Mouse (Mus musculus): ENCODE measurements around the gene Pik3ip1.

Gene Pik3ip1

GRCm38 (mm10) chr11:3329891-3330451 lies at the start of gene Pik3ip1:
Gene Pik3ip1 (plus strand): TSS chr11:3330401.
- DNase-seq (ENCODE audit: low spot score in 2 of 2), result no peak

- peak in 1 of 2 experiments; percentile 8 for DNase-seq (ENCODE audit: low spot score in 2 of 2)
Measured at GRCm38 (mm10) chr11:3282887-3283286, 47.3 kb upstream of the Pik3ip1 start.

GRCm38 (mm10) chr11:3283645-3284044 lies 46.6 kb upstream of the Pik3ip1 start:
- DNase-seq (ENCODE audit: low spot score in 2 of 2), result peak in 1 of 2 experiments; percentile 3

GRCm38 (mm10) chr11:3285940-3286339 lies 44.3 kb upstream of the Pik3ip1 start:
- peak in 1 of 2 experiments; percentile 6 for DNase-seq (ENCODE audit: low spot score in 2 of 2)

- DNase-seq (ENCODE audit: low spot score in 2 of 2), result no peak
Measured at GRCm38 (mm10) chr11:3287131-3287530, 43.1 kb upstream of the Pik3ip1 start.

- DNase-seq (ENCODE audit: low spot score in 2 of 2), result peak in 1 of 2 experiments; percentile 17
Measured at GRCm38 (mm10) chr11:3287921-3288320, 42.3 kb upstream of the Pik3ip1 start.

GRCm38 (mm10) chr11:3288521-3289301 lies 41.5 kb upstream of the Pik3ip1 start, which contains the start of gene Patz1:
Gene Patz1 (plus strand): TSS chr11:3288874.
- peak; percentile 63 to 74 for DNase-seq (ENCODE audit: low spot score in 2 of 2)

- DNase-seq (ENCODE audit: low spot score in 2 of 2), result peak; percentile 88 to 90
Measured at GRCm38 (mm10) chr11:3289302-3289802, 40.8 kb upstream of the Pik3ip1 start.

GRCm38 (mm10) chr11:3289803-3290639 lies 40.2 kb upstream of the Pik3ip1 start:
- peak; percentile 91 to 92 for DNase-seq (ENCODE audit: low spot score in 2 of 2)

GRCm38 (mm10) chr11:3290640-3291310 lies 39.4 kb upstream of the Pik3ip1 start:
- DNase-seq (ENCODE audit: low spot score in 2 of 2), result peak; percentile 82 to 87

GRCm38 (mm10) chr11:3291311-3292061 lies 38.7 kb upstream of the Pik3ip1 start:
- DNase-seq (ENCODE audit: low spot score in 2 of 2), result peak in 1 of 2 experiments; percentile 40

- DNase-seq (ENCODE audit: low spot score in 2 of 2), result peak; percentile 49 to 59
Measured at GRCm38 (mm10) chr11:3292062-3292421, 38.2 kb upstream of the Pik3ip1 start.

- peak in 1 of 2 experiments; percentile 57 for DNase-seq (ENCODE audit: low spot score in 2 of 2)
Measured at GRCm38 (mm10) chr11:3292711-3293249, 37.4 kb upstream of the Pik3ip1 start.

GRCm38 (mm10) chr11:3293361-3293760 lies 36.8 kb upstream of the Pik3ip1 start:
- DNase-seq (ENCODE audit: low spot score in 2 of 2), result no peak

GRCm38 (mm10) chr11:3294641-3295040 lies 35.6 kb upstream of the Pik3ip1 start:
- DNase-seq (ENCODE audit: low spot score in 2 of 2), result no peak

GRCm38 (mm10) chr11:3296056-3296455 lies 34.1 kb upstream of the Pik3ip1 start:
- DNase-seq (ENCODE audit: low spot score in 2 of 2), result peak in 1 of 2 experiments; percentile 56

GRCm38 (mm10) chr11:3297871-3298812 lies 32.1 kb upstream of the Pik3ip1 start:
- DNase-seq (ENCODE audit: low spot score in 2 of 2), result peak in 1 of 2 experiments; percentile 10

GRCm38 (mm10) chr11:3298813-3299185 lies 31.4 kb upstream of the Pik3ip1 start:
- DNase-seq (ENCODE audit: low spot score in 2 of 2), result peak in 1 of 2 experiments; percentile 16

GRCm38 (mm10) chr11:3301075-3301474 lies 29.1 kb upstream of the Pik3ip1 start:
- DNase-seq (ENCODE audit: low spot score in 2 of 2), result no peak
